In genomic region chr9:114776361-114776760, GRCm38 (mm10) we compare ENCODE assay signal across 24 mouse cellular contexts. TPM values are rescaled to one million over a fixed set of nuclear protein-coding genes. Genes with fewer than 3 reads are reported as not detected.
DNase-seq lines count a peak whose midpoint lies in the region; ATAC-seq and TF ChIP-seq lines count a peak whose summit lies in the region.
"Had no signal": no experiment of that assay in that cellular context is flagged by ENCODE, and none has a peak within 500 bp of the region (broad histone marks: within the 10 kb centered on the region; RNA-seq: fewer than 3 reads in every experiment).

No protein-coding gene starts in this region.

- peaks cover 4% of the 10 kb centered on the region; the same call in 1 of the 2 replicates for H3K36me3 ChIP-seq in thymus, adult 2 months (ENCODE audit: control insufficient read depth, insufficient read depth, low read length)
- H3K36me3 ChIP-seq: forebrain, embryonic 15.5 days; hindbrain, embryonic 13.5 days had no signal

- no peak for ATAC-seq in cerebellum, adult (ENCODE audit: insufficient number of reproducible peaks, low FRiP score, low TSS enrichment)
- ATAC-seq: activated CD4-positive, CD25-positive, alpha-beta regulatory T cell, adult 4 months; CD4-positive, CD25-positive, alpha-beta regulatory T cell, adult 4 months; forebrain, embryonic 15.5 days; hindbrain, postnatal 0 days; Patski had no signal

- TF ChIP-seq POLR2A in thymus, adult 2 months (IDR thresholded peaks at IDR 0.05; ENCODE audit: control insufficient read depth, extremely low read depth, insufficient read depth, low read length, poor library complexity): no peak
- TF ChIP-seq POLR2A in bone marrow, adult 2 months (IDR thresholded peaks at IDR 0.05; ENCODE audit: borderline replicate concordance, control insufficient read depth, low read depth, low read length): no peak

- H3K27me3 ChIP-seq in thymus, adult 2 months (ENCODE audit: control insufficient read depth, insufficient read depth, low read length): no peaks in the 10 kb centered on the region
- H3K27me3 ChIP-seq: embryonic facial prominence, embryonic 12.5 days; forebrain, embryonic 15.5 days; heart, embryonic 15.5 days; Patski had no signal

- H3K4me1 ChIP-seq in thymus, adult 2 months (replicated peaks; ENCODE audit: control insufficient read depth, insufficient read depth, low read length): peaks cover 61% of the 10 kb centered on the region
- H3K4me1 ChIP-seq in bone marrow, adult 2 months (ENCODE audit: control insufficient read depth, insufficient read depth, low read length): peaks cover 16% of the 10 kb centered on the region

- no peak for DNase-seq in thymus, adult 2 months
- DNase-seq in thymus, adult 18-20 months: no peak
- peak; percentile 57 for DNase-seq in thymus, postnatal 14 days
- no peak for DNase-seq in neural tube, embryonic 10.5 days (ENCODE audit: extremely low spot score, low spot score)
- DNase-seq in left cerebral cortex, postnatal 10 days (ENCODE audit: extremely low spot score in 1 of 2, low spot score in 2 of 2): no peak
- DNase-seq: adrenal gland, postnatal 25 days; B cell, adult 2 months; cerebellum, adult 11 months; cerebellum, adult 8-10 months; cerebellum, postnatal 14 days; embryo, embryonic 11 days; gastrocnemius, postnatal 10 days; heart, adult 18-20 months; heart, postnatal 14 days had no signal

- H3K4me3 ChIP-seq in thymus, adult 2 months (ENCODE audit: control insufficient read depth, insufficient read depth, low read length): no peak overlapping the region
- no peak overlapping the region for H3K4me3 ChIP-seq in bone marrow, adult 2 months (replicated peaks; ENCODE audit: control insufficient read depth, low read depth, low read length)
- H3K4me3 ChIP-seq: embryonic facial prominence, embryonic 12.5 days; forebrain, embryonic 15.5 days; heart, embryonic 15.5 days; hindbrain, embryonic 13.5 days had no signal

- WGBS in thymus, adult 2 months: 34% methylated on average over 3 of the region's 3 CpGs
- 20% methylated on average over 3 of the region's 3 CpGs for WGBS in bone marrow, adult 2 months

- peak overlapping the region; percentile 61 for H3K27ac ChIP-seq in thymus, adult 2 months (ENCODE audit: control insufficient read depth, insufficient read depth, low read length)
- peak overlapping the region; percentile 35 for H3K27ac ChIP-seq in bone marrow, adult 2 months (ENCODE audit: control insufficient read depth, insufficient read depth, low read depth, low read length, poor library complexity)
- H3K27ac ChIP-seq: embryonic facial prominence, embryonic 12.5 days; forebrain, embryonic 15.5 days; hindbrain, embryonic 13.5 days; hindbrain, postnatal 0 days had no signal

- TF ChIP-seq CTCF in thymus, adult 2 months (IDR thresholded peaks at IDR 0.05; ENCODE audit: borderline replicate concordance, control insufficient read depth, extremely low read depth, insufficient read depth, low read length, poor library complexity): no peak
- no peak for TF ChIP-seq CTCF in bone marrow, adult 2 months (IDR thresholded peaks at IDR 0.05; ENCODE audit: control insufficient read depth, insufficient read depth, low read length)

- intact Hi-C loops in left cerebral cortex, postnatal 10 days (cut with DNase I): no loop called here

RNA-seq across cellular contexts. Expression of gene Cmtm7, which starts 5.3 kb away (rescaled TPM):
- polyA plus RNA-seq in thymus, adult 2 months (2012; rRNA removed): 781 and 799 TPM in 2 replicates
- polyA plus RNA-seq in bone marrow, adult 2 months (2011; ENCODE audit: insufficient read depth, insufficient read length, low replicate concordance, missing spikeins): 106 and 300 TPM in 2 replicates
- 1 to 10 TPM; 4.1 to 5.3 TPM for total RNA-seq in left cerebral cortex, postnatal 10 days (2021)

RNA-seq across cellular contexts. Expression of gene Cmtm6, which starts 45.4 kb away (rescaled TPM):
- 72.4 and 76.2 TPM in 2 replicates for polyA plus RNA-seq in thymus, adult 2 months (2012; rRNA removed)
- 12.4 and 21.3 TPM in 2 replicates for polyA plus RNA-seq in bone marrow, adult 2 months (2011; ENCODE audit: insufficient read depth, insufficient read length, low replicate concordance, missing spikeins)
- total RNA-seq in left cerebral cortex, postnatal 10 days (2021): 10 to 100 TPM; 24.5 to 25.5 TPM
